Mouse (Mus musculus) cerebellum, adult 9-10 months (tissue): ENCODE measurements at regions not wholly inside any gene's neighbourhood (a gene's known extent, or its start where the extent isn't known, plus 50 kb on each side); places are given as distances from the start of the nearest gene placed in this dataset.

ENCODE experiments used
- DNase-seq: peaks from one replicate; pipeline ENCODE4 v3.0.0; 2022

GRCm38 (mm10) chr3:37962043-37962810 lies 237.9 kb upstream of the Gm5148 start:
- no peak for DNase-seq

- no peak for DNase-seq
Measured at GRCm38 (mm10) chr3:37958361-37958978, 234.2 kb upstream of the Gm5148 start.

DNA sequence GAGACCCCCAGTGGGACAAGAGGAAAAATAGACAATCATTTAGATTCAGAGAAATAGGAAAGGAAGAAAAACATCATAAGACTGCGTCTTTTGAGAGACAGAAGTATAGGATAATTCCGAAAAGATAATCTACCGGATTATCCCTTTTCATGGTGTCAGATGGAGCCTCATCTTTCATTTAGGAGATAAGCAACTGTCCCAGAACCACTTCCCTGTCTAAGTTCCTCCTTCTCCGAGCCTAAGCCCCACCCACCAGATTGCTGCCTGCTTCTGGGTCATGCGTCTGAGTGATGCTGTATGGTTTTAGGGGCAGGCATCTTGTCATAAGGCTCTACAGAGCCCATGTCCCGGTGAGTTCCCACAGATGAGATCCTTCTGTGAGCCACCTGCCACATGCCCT lies 232.3 kb upstream of the Gm5148 start:
- DNase-seq: no peak

GRCm38 (mm10) chr3:37952891-37953290 lies 228.6 kb upstream of the Gm5148 start:
- peak; percentile 46 for DNase-seq

DNA sequence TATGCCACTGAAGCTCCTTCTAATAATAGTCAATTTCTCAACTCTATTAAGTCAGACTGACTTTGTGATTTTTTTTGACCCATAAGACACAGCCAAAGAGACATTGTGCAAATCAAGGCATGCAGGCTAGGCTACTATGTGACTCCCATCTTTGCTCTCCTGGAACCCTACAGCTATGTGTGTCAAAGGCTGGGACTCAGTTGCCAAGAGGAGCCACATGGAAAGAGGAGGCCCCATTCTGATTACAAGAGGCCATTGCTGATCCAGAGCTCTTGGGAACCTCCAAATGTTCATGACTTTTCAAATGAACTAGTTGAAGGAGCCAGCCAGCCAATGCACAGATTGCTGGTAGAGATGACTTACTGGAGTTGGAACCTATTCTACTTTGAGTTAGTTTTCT lies 228.0 kb upstream of the Gm5148 start:
- DNase-seq: no peak

DNA sequence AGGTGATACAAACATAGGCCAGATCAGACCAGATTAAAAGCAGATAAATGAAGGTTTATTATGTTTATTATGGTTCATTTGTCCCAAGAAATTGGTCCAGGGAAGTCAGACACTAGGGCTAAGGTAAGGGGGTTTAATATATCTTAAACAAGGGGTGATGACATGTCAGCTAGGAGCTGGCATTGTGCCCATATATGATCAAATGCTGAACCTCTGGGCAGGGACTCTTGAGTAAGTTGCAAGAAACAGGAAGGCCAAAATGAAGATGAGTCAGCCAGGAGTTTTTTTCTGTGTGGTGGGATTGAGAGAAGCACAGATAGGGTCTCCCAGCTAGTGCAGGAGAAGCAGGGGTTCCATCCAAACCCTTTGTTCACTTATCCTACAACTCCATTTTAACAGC lies 219.4 kb upstream of the Gm5148 start:
- DNase-seq: no peak

DNA sequence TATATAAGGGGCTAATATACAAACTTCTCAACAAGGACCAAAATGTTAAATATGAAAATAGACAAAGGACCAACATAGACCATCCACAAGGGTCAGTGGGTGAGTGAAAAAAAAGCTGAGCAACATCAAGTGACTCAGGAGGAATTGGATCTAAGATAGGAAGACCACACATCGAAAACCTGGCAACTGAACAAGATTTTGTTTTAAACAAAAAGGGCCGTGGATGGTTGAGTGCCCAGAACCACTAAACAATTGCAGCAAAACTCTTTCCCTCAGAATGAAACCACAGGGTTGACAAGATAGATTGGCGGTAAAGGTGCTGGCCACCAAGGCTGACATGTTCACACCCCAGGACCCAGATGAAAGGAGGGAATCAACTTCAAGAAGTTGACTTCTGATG lies 215.7 kb upstream of the Gm5148 start:
- no peak for DNase-seq

- no peak for DNase-seq
Measured at GRCm38 (mm10) chr3:37938870-37939269, 214.6 kb upstream of the Gm5148 start.

DNA sequence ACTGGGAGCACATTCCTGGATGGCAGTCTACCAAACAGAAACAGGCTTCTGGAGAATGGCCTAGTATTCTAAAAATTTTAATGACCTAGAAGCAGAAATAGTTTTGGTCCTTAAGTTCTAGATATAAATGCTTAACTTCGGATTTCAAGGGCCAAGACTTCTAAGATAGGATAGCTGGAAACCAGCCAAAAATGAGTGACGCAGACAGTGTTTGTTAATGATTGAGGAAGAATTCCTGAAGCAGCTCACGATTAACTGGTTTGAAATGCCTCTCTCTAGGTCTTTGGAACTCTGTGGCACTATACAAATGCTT lies 213.9 kb upstream of the Gm5148 start:
- DNase-seq: no peak

- DNase-seq: no peak
Measured at GRCm38 (mm10) chr3:37937381-37938283, 213.3 kb upstream of the Gm5148 start.

- no peak for DNase-seq
Measured at GRCm38 (mm10) chr3:37936251-37936931, 212.1 kb upstream of the Gm5148 start.

DNA sequence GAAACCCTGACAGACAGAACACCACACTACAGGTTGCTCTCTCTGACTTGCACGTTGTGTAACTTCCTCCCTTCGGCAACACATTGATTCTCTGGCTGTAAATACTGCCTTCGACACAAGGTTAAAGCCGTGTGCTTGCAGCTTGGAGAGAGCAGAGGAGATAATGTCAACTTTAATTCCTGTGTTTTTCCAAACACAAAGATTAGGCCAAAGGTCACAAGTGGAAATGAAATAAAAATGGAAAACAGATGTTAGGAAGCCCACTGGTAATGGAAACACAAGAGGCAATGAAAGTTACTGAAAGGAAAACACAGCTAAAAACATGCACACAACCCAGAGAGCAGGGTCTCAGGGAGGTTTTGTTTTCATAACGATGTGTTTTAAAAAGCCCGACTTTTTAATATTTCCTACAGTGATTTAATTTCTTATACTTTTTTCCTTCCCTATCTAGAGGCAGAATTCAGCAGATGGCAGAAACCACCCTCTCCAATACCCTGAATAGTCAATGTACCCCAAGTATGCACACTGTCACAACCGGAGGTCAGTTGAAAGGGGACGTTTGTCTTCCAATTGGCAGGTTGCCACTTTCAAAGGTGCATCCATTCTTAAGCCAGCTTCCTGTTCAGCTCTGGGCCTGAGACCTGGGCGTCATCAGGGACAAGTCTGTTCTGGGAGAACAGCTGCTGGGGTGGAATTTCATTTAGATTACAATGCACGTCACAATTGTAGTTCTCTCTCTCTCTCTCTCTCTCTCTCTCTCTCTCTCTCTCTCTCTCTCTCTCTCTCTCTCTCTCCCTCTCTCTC lies 210.8 kb upstream of the Gm5148 start:
- DNase-seq: no peak

- DNase-seq: no peak
Measured at GRCm38 (mm10) chr3:37934236-37934635, 209.9 kb upstream of the Gm5148 start.

- DNase-seq: no peak
Measured at GRCm38 (mm10) chr3:37928731-37929130, 204.4 kb upstream of the Gm5148 start.

DNA sequence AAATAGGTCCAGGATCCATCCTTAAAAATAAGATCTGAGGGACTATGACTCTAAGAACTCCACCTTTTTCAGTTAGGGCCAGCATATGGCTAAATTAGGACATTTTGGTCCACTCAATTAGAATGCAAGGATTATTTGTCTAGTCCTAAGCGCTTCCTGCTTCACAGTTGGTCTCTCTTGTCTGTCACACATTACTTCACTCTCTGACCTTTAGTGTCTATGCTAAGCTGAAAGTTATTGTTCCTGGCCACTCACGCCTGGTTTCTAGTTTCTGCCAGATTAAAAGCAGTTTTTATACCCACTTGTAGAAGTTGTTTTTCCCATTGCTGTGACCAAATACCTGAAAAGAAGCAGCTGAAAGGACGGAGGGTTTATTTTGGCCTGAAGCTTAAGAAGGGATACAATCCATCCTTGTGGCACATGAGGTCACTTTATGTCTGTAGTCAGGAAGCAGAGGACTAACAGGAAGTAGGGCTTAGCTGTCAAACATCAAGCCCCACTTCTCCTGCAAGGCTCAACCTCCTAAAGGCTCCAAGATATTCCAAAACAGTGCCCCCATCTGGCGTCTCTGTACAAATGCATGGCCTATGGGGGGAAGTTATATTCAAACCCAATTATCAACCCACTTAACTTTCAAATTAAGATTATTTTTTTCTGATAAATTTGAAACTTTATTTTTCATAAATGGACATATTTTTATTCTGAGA lies 195.3 kb upstream of the Gm5148 start:
- no peak for DNase-seq

DNA sequence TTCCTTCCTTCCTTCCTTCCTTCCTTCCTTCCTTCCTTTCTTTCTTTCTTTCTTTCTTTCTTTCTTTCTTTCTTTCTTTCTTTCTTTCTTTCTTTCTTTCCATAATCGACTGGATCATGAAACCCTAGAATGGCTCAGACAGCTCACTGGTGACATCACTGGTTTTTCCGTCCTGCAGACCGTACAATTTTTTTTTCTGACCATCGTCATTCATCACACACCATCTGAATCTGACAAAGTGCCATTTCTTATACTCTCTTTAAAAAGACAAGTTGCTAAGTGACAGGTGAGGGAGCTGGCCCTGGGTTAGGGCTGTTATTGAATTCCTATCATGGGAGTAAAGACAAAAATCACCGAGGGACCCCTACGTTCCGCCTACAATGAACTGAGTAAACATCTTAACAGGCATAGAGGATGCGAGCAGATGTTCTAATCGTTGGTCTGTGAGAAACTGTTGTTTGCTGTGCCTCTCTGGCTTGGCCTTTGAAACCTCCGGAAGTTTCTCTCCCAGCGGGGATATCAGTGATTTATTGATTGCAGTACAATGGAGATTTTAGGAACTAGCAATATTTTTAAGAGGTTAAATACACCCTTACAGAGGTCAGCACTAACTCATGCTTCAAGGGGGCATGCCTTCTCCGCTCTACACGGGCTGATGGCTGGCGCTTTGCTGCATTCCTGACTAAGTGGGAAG lies 192.6 kb upstream of the Gm5148 start:
- no peak for DNase-seq

DNA sequence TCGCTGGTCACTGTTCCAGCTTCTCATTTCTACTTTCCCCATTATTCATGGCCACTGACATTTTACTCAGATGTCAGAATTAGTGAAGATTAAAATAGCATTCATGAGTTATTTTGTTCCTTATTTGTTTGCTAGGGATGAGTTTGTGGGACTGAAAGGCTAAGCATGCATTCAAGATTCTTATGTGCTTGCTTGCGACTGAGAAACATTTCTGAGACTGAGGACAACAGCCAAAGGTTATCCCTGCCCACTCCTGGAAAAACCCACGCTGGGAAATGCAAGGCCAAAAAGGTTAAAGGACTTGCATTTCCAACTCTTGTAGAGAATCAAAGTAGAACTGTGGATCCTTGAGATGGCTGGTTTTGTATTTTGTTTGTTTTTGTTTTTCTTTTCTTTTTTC lies 192.0 kb upstream of the Gm5148 start:
- no peak for DNase-seq

- DNase-seq: no peak
Measured at GRCm38 (mm10) chr3:37915673-37916072, 191.4 kb upstream of the Gm5148 start.

- DNase-seq: no peak
Measured at GRCm38 (mm10) chr3:37914136-37914535, 189.8 kb upstream of the Gm5148 start.

- no peak for DNase-seq
Measured at GRCm38 (mm10) chr3:37909821-37910220, 185.5 kb upstream of the Gm5148 start.

GRCm38 (mm10) chr3:37909008-37909407 lies 184.7 kb upstream of the Gm5148 start:
- DNase-seq: no peak
